Mouse (Mus musculus) stomach, embryonic 15.5 days (tissue): ENCODE results near the gene Aym1. TPM values are rescaled to one million over a fixed set of nuclear protein-coding genes. Genes with fewer than 3 reads are reported as not detected.

Experiments used
- ATAC-seq: fragments of 200-750 bp; cut with Nextera tagmentation; 2 replicates; pipeline ENCODE4 v1.8.0; 2017; ENCODE audit warnings: low read depth, moderate number of reproducible peaks, moderate TSS enrichment; ENCODE audit not compliant: insufficient read depth, low FRiP score
- H3K27ac ChIP-seq: fragments of 300-500 bp; sonication (generic); 2 replicates; pipeline ENCODE4 v1.5.1; 2015; ENCODE audit warnings: mild to moderate bottlenecking, inconsistent platforms
- H3K27me3 ChIP-seq: fragments of 300-500 bp; sonication (generic); replicated peaks from 2 replicates; pipeline ENCODE4 v1.6.1; 2015; ENCODE audit warnings: inconsistent platforms
- H3K36me3 ChIP-seq: fragments of 300-500 bp; sonication (generic); 2 replicates; pipeline ENCODE4 v1.6.1; 2015; ENCODE audit warnings: inconsistent platforms
- H3K4me1 ChIP-seq: fragments of 300-500 bp; sonication (generic); 2 replicates; pipeline ENCODE4 v1.6.1; 2015; ENCODE audit warnings: inconsistent platforms
- H3K4me2 ChIP-seq: fragments of 300-500 bp; sonication (generic); 2 replicates; pipeline ENCODE4 v1.6.1; 2015; ENCODE audit warnings: mild to moderate bottlenecking, inconsistent platforms
- H3K4me3 ChIP-seq: fragments of 300-500 bp; sonication (generic); replicated peaks from 2 replicates; pipeline ENCODE4 v1.5.1; 2015; ENCODE audit warnings: inconsistent platforms
- H3K9ac ChIP-seq: fragments of 300-500 bp; sonication (generic); 2 replicates; pipeline ENCODE4 v1.6.1; 2015; ENCODE audit warnings: inconsistent platforms
- H3K9me3 ChIP-seq: fragments of 300-500 bp; sonication (generic); 2 replicates; pipeline ENCODE4 v1.6.1; 2016; ENCODE audit warnings: inconsistent platforms
- WGBS: fragments of 180-500 bp; shearing (Covaris S2); methylation state at CpG from one replicate; pipeline ENCODE4 v1.1.7; 2015; 5-methylcytosine and 5-hydroxymethylcytosine counted together
- polyA plus RNA-seq: library from polyadenylated mRNA; unstranded; fragments of >200 nt; fragmentation: Nextera tagmentation; extraction: Ambion mirVana; gene quantifications from 2 replicates; pipeline ENCODE4 v1.2.1, GENCODE M21; 2015

The Aym1 gene
- polyA plus RNA-seq, result not detected in 2 replicates

GRCm38 (mm10) chr5:113357186-113357585 is at the start of gene Aym1:
Gene Aym1, plus strand, starts transcription at chr5:113357294.
- Histone ChIP-seq H3K4me1 (no peaks in the 10 kb centered on the region), H3K4me2 (no peak within 1 kb of the TSS), H3K36me3 (no peaks in the 10 kb centered on the region), H3K27me3 (no peaks in the 10 kb centered on the region), H3K4me3 (no peak within 1 kb of the TSS), H3K9me3 (no peaks in the 10 kb centered on the region), H3K27ac (no peak within 1 kb of the TSS), H3K9ac (no peak within 1 kb of the TSS)
- 34% methylated on average over 3 of the region's 6 CpGs for WGBS
- no peak for ATAC-seq

GRCm38 (mm10) chr5:113309491-113310376 is 47.4 kb upstream of the Aym1 start:
- WGBS, result 55% methylated on average over 22 of the region's 22 CpGs
- Histone ChIP-seq H3K36me3 (no peaks in the 10 kb centered on the region), H3K27ac (no peak overlapping the region), H3K27me3 (no peaks in the 10 kb centered on the region; the same call in 1 of the 2 replicates), H3K4me2 (peak overlapping the region; percentile 87), H3K9ac (no peak overlapping the region), H3K4me1 (peaks cover 24% of the 10 kb centered on the region; the same call in 1 of the 2 replicates), H3K4me3 (peak overlapping the region; percentile 55), H3K9me3 (no peaks in the 10 kb centered on the region)
- no peak for ATAC-seq

GRCm38 (mm10) chr5:113310377-113311003 is 46.6 kb upstream of the Aym1 start, which contains the start of gene Sgsm1:
Gene Sgsm1, minus strand, starts transcription at chr5:113310786.
- Histone ChIP-seq H3K36me3 (no peaks in the 10 kb centered on the region), H3K4me1 (peaks cover 24% of the 10 kb centered on the region; the same call in 1 of the 2 replicates), H3K9me3 (no peaks in the 10 kb centered on the region), H3K27ac (no peak within 1 kb of the TSS), H3K4me2 (peak within 1 kb of the TSS; percentile 87), H3K27me3 (no peaks in the 10 kb centered on the region; the same call in 1 of the 2 replicates), H3K9ac (peak within 1 kb of the TSS; percentile 45; the same call in 1 of the 2 replicates), H3K4me3 (peak within 1 kb of the TSS; percentile 55)
- ATAC-seq, result peak; percentile 73
- 2% methylated on average over 41 of the region's 53 CpGs for WGBS

- Histone ChIP-seq H3K4me3 (no peak overlapping the region), H3K9ac (no peak overlapping the region), H3K27me3 (no peaks in the 10 kb centered on the region; the same call in 1 of the 2 replicates), H3K9me3 (no peaks in the 10 kb centered on the region), H3K4me2 (peak overlapping the region; percentile 27; the same call in 1 of the 2 replicates), H3K36me3 (no peaks in the 10 kb centered on the region), H3K27ac (no peak overlapping the region), H3K4me1 (peaks cover 16% of the 10 kb centered on the region; the same call in 1 of the 2 replicates)
- ATAC-seq, result no peak
- 2% methylated on average over 24 of the region's 24 CpGs for WGBS
Observed at GRCm38 (mm10) chr5:113313998-113314397, 43.1 kb upstream of the Aym1 start.

GRCm38 (mm10) chr5:113323784-113324638 is 33.1 kb upstream of the Aym1 start:
- Histone ChIP-seq H3K27ac (no peak overlapping the region), H3K4me2 (peak overlapping the region; percentile 72), H3K4me3 (peak overlapping the region; percentile 36), H3K27me3 (peaks cover 12% of the 10 kb centered on the region; the same call in 1 of the 2 replicates), H3K4me1 (peaks cover 8% of the 10 kb centered on the region), H3K9me3 (no peaks in the 10 kb centered on the region), H3K36me3 (no peaks in the 10 kb centered on the region), H3K9ac (no peak overlapping the region)
- 0 out of 2 replicates have a peak, but pooled peaks have one; percentile 27 for ATAC-seq
- WGBS, result 5% methylated on average over 38 of the region's 38 CpGs

GRCm38 (mm10) chr5:113329463-113329862 is 27.6 kb upstream of the Aym1 start:
- no peak for ATAC-seq
- peaks cover under 1% of the 10 kb centered on the region; the same call in 1 of the 2 replicates for H3K4me1 ChIP-seq
- no peak overlapping the region for H3K27ac ChIP-seq
- WGBS, result 86% methylated on average over 8 of the region's 8 CpGs
- H3K27me3 ChIP-seq, result peaks cover 27% of the 10 kb centered on the region
- H3K4me3 ChIP-seq, result no peak overlapping the region
- no peaks in the 10 kb centered on the region for H3K36me3 ChIP-seq
- H3K4me2 ChIP-seq, result no peak overlapping the region
- no peak overlapping the region for H3K9ac ChIP-seq
- no peaks in the 10 kb centered on the region for H3K9me3 ChIP-seq

- no peak overlapping the region for H3K9ac ChIP-seq
- peaks cover 3% of the 10 kb centered on the region; the same call in 1 of the 2 replicates for H3K4me1 ChIP-seq
- ATAC-seq, result no peak
- H3K27ac ChIP-seq, result no peak overlapping the region
- no peaks in the 10 kb centered on the region for H3K36me3 ChIP-seq
- no peak overlapping the region for H3K4me2 ChIP-seq
- H3K27me3 ChIP-seq, result peaks cover 28% of the 10 kb centered on the region
- no peak overlapping the region for H3K4me3 ChIP-seq
- 77% methylated on average over 3 of the region's 3 CpGs for WGBS
- no peaks in the 10 kb centered on the region for H3K9me3 ChIP-seq
Observed at GRCm38 (mm10) chr5:113330202-113330601, 26.9 kb upstream of the Aym1 start.

GRCm38 (mm10) chr5:113332239-113332638 is 24.9 kb upstream of the Aym1 start:
- H3K9me3 ChIP-seq, result no peaks in the 10 kb centered on the region
- H3K4me3 ChIP-seq, result no peak overlapping the region
- peaks cover 49% of the 10 kb centered on the region for H3K27me3 ChIP-seq
- no peak for ATAC-seq
- no peaks in the 10 kb centered on the region for H3K36me3 ChIP-seq
- H3K9ac ChIP-seq, result no peak overlapping the region
- no peak overlapping the region for H3K4me2 ChIP-seq
- 33% methylated on average over 12 of the region's 12 CpGs for WGBS
- peaks cover 3% of the 10 kb centered on the region; the same call in 1 of the 2 replicates for H3K4me1 ChIP-seq
- no peak overlapping the region for H3K27ac ChIP-seq

GRCm38 (mm10) chr5:113332899-113333298 is 24.2 kb upstream of the Aym1 start:
- Histone ChIP-seq H3K27ac (no peak overlapping the region), H3K27me3 (peaks cover 55% of the 10 kb centered on the region), H3K36me3 (no peaks in the 10 kb centered on the region), H3K4me2 (no peak overlapping the region), H3K4me3 (no peak overlapping the region), H3K9ac (no peak overlapping the region), H3K4me1 (peaks cover 3% of the 10 kb centered on the region; the same call in 1 of the 2 replicates), H3K9me3 (no peaks in the 10 kb centered on the region)
- no peak for ATAC-seq
- 59% methylated on average over 4 of the region's 4 CpGs for WGBS

GRCm38 (mm10) chr5:113334621-113335530 is 22.2 kb upstream of the Aym1 start:
- H3K9ac ChIP-seq, result no peak overlapping the region
- H3K4me1 ChIP-seq, result peaks cover 3% of the 10 kb centered on the region; the same call in 1 of the 2 replicates
- H3K27me3 ChIP-seq, result peaks cover 56% of the 10 kb centered on the region
- ATAC-seq, result no peak
- H3K27ac ChIP-seq, result no peak overlapping the region
- WGBS, result 6% methylated on average over 34 of the region's 34 CpGs
- H3K36me3 ChIP-seq, result no peaks in the 10 kb centered on the region
- peak overlapping the region; percentile 29 for H3K4me3 ChIP-seq
- H3K4me2 ChIP-seq, result peak overlapping the region; percentile 53
- H3K9me3 ChIP-seq, result no peaks in the 10 kb centered on the region
